ENCODE assay signal across 8 mouse cellular contexts in genomic region chr19:57610058-57610475, GRCm38 (mm10). TPM values are rescaled to one million over a fixed set of nuclear protein-coding genes. Genes with fewer than 3 reads are reported as not detected.
A peak's percentile ranks its signal among the peaks of the same experiment; 100 is the strongest.
DNase-seq lines count a peak whose midpoint lies in the region; ATAC-seq and TF ChIP-seq lines count a peak whose summit lies in the region.

No protein-coding gene starts in this region.

- H3K4me1 ChIP-seq in heart, embryonic 15.5 days (replicated peaks): peaks cover 18% of the 10 kb centered on the region
- H3K4me1 ChIP-seq in liver, postnatal 0 days (ENCODE audit: insufficient read depth): peaks cover 12% of the 10 kb centered on the region
- no peaks in the 10 kb centered on the region for H3K4me1 ChIP-seq in small intestine, adult 2 months (ENCODE audit: control insufficient read depth, insufficient read depth, insufficient read length, low read length)

- no peak for TF ChIP-seq POLR2A in small intestine, adult 2 months (IDR thresholded peaks at IDR 0.05; ENCODE audit: low read depth, low read length)

- H3K4me2 ChIP-seq in heart, embryonic 15.5 days: peak overlapping the region; percentile 100
- peak overlapping the region; percentile 98 for H3K4me2 ChIP-seq in liver, postnatal 0 days (ENCODE audit: low read depth, low read length)

- no peak for ATAC-seq in heart, embryonic 15.5 days (replicated peaks; ENCODE audit: insufficient number of reproducible peaks, insufficient read depth, low FRiP score, low read depth)
- peak; percentile 2; the same call in 1 of the 2 replicates for ATAC-seq in liver, postnatal 0 days

- H3K27ac ChIP-seq in heart, embryonic 15.5 days: peak overlapping the region; percentile 97
- peak overlapping the region; percentile 91 for H3K27ac ChIP-seq in liver, postnatal 0 days (ENCODE audit: low read depth)
- H3K27ac ChIP-seq in small intestine, adult 2 months (ENCODE audit: insufficient read depth, low read depth, low read length): peak overlapping the region; percentile 80

- TF ChIP-seq EP300 in liver, postnatal 0 days (IDR thresholded peaks at IDR 0.05; ENCODE audit: low read depth): no peak

- H3K27me3 ChIP-seq in heart, embryonic 15.5 days: no peaks in the 10 kb centered on the region
- no peaks in the 10 kb centered on the region for H3K27me3 ChIP-seq in liver, postnatal 0 days (ENCODE audit: insufficient read depth, low read length)
- H3K27me3 ChIP-seq in small intestine, adult 2 months (ENCODE audit: control insufficient read depth, insufficient read depth, low read length): no peaks in the 10 kb centered on the region

- peak overlapping the region; percentile 87 for H3K9ac ChIP-seq in heart, embryonic 15.5 days
- H3K9ac ChIP-seq in liver, postnatal 0 days (replicated peaks): peak overlapping the region; percentile 83

- WGBS in heart, embryonic 15.5 days: under 1% methylated on average over 21 of the region's 21 CpGs
- 1% methylated on average over 21 of the region's 21 CpGs for WGBS in liver, postnatal 0 days (ENCODE audit: insufficient replicate concordance)
- under 1% methylated on average over 21 of the region's 21 CpGs for WGBS in small intestine, adult 2 months

- no peaks in the 10 kb centered on the region for H3K36me3 ChIP-seq in heart, embryonic 15.5 days
- H3K36me3 ChIP-seq in liver, postnatal 0 days (replicated peaks; ENCODE audit: insufficient read depth, low read length): no peaks in the 10 kb centered on the region
- H3K36me3 ChIP-seq in small intestine, adult 2 months (ENCODE audit: control insufficient read depth, insufficient read depth, low read length): no peaks in the 10 kb centered on the region

- DNase-seq in adrenal gland, adult 18-20 months (ENCODE audit: low spot score in 2 of 2): peak; percentile 54 to 57
- DNase-seq in adrenal gland, postnatal 14 days: no peak
- peak; percentile 33 for DNase-seq in ovary, postnatal 14 days (ENCODE audit: low spot score)
- no peak for DNase-seq in ovary, adult 18-20 months (ENCODE audit: low spot score)
- DNase-seq in liver, postnatal 0 days: no peak
- no peak for DNase-seq in cerebellum, adult 11-12 months

- H3K9me3 ChIP-seq in heart, embryonic 15.5 days (replicated peaks): no peaks in the 10 kb centered on the region
- H3K9me3 ChIP-seq in liver, postnatal 0 days (ENCODE audit: low read length): 0 out of 2 replicates have a peak, but pooled peaks cover 3% of the 10 kb centered on the region

- no peak for TF ChIP-seq CTCF in liver, postnatal 0 days (IDR thresholded peaks at IDR 0.05; ENCODE audit: low read depth)
- TF ChIP-seq CTCF in small intestine, adult 2 months (IDR thresholded peaks at IDR 0.05; ENCODE audit: extremely low read depth, insufficient read length, insufficient replicate concordance, low read depth, low read length): no peak

- peak overlapping the region; percentile 95 for H3K4me3 ChIP-seq in heart, embryonic 15.5 days
- peak overlapping the region; percentile 92 for H3K4me3 ChIP-seq in liver, postnatal 0 days (ENCODE audit: low read depth, low read length)
- H3K4me3 ChIP-seq in small intestine, adult 2 months (ENCODE audit: low read depth, low read length): peak overlapping the region; percentile 80

RNA-seq across cellular contexts. Expression of gene Atrnl1, which starts 0.8 kb away (rescaled TPM):
- 10 to 100 TPM; 22.4 to 23.5 TPM for total RNA-seq in adrenal gland, adult 18-20 months (2021)
- 28.2 and 29.0 TPM in 2 replicates for total RNA-seq in adrenal gland, postnatal 14 days (2021)
- 2.9 and 3.8 TPM in 2 replicates for polyA plus RNA-seq in heart, embryonic 15.5 days (2015; fragmentation: Nextera tagmentation; extraction: Ambion mirVana)
- 0.70 and 0.71 TPM in 2 replicates for polyA plus RNA-seq in liver, postnatal 0 days (2015; fragmentation: Nextera tagmentation; extraction: Ambion mirVana)
- polyA plus RNA-seq in small intestine, adult 2 months (2012; rRNA removed): 3.8 and 9.0 TPM in 2 replicates

Comparison
In these comparisons a context has a peak if more than half of its experiments do, and no peak if none do; other contexts are left out.
1. DNase-seq: peak in adrenal gland, adult 18-20 months (2 of 2) and ovary, postnatal 14 days (single experiment); none in adrenal gland, postnatal 14 days (single experiment), ovary, adult 18-20 months (single experiment), liver, postnatal 0 days (single experiment) and cerebellum, adult 11-12 months (single experiment).
2. Peak in every context shown above with its lines, with median percentiles within 50 percentile points of each other: H3K27ac ChIP-seq and H3K4me3 ChIP-seq.